Mouse (Mus musculus) right cerebral cortex, postnatal 14 days (tissue): ENCODE measurements around the gene Gls.
A peak's percentile ranks its signal among the peaks of the same experiment; 100 is the strongest.

Experiments
- DNase-seq: peaks from one replicate; pipeline ENCODE4 v3.0.0; 2022

Gls gene

GRCm38 (mm10) chr1:52152936-52153335 lies 80.1 kb downstream of the Gls start:
- no peak for DNase-seq

GRCm38 (mm10) chr1:52152369-52152768 lies 80.7 kb downstream of the Gls start:
- DNase-seq: no peak

GRCm38 (mm10) chr1:52151166-52151565 lies 81.9 kb downstream of the Gls start:
- no peak for DNase-seq

- no peak for DNase-seq
These were observed 82.4 kb downstream of the Gls start for GRCm38 (mm10) chr1:52150676-52151075.

- peak; percentile 51 for DNase-seq
These were observed 83.1 kb downstream of the Gls start for GRCm38 (mm10) chr1:52149934-52150346.

- no peak for DNase-seq
These were observed 84.3 kb downstream of the Gls start for GRCm38 (mm10) chr1:52148696-52149095.

- no peak for DNase-seq
These were observed 84.9 kb downstream of the Gls start for GRCm38 (mm10) chr1:52148178-52148577.

- DNase-seq: no peak
These were observed 85.6 kb downstream of the Gls start for GRCm38 (mm10) chr1:52147431-52147830.

- peak; percentile 61 for DNase-seq
These were observed 86.6 kb downstream of the Gls start for GRCm38 (mm10) chr1:52146214-52146970.

- no peak for DNase-seq
These were observed 88.1 kb downstream of the Gls start for GRCm38 (mm10) chr1:52144907-52145306.

- DNase-seq: no peak
These were observed 89.4 kb downstream of the Gls start for GRCm38 (mm10) chr1:52143596-52144156.

- no peak for DNase-seq
These were observed 89.8 kb downstream of the Gls start for GRCm38 (mm10) chr1:52143191-52143590.

- DNase-seq: no peak
These were observed 90.9 kb downstream of the Gls start for GRCm38 (mm10) chr1:52142117-52142516.

GRCm38 (mm10) chr1:52141482-52141881 lies 91.5 kb downstream of the Gls start:
- DNase-seq: no peak

GRCm38 (mm10) chr1:52140534-52140933 lies 92.5 kb downstream of the Gls start:
- no peak for DNase-seq

- DNase-seq: no peak
These were observed 95.7 kb downstream of the Gls start for GRCm38 (mm10) chr1:52137292-52137691.

GRCm38 (mm10) chr1:52133254-52133653 lies 99.8 kb downstream of the Gls start:
- no peak for DNase-seq

GRCm38 (mm10) chr1:52131787-52132377 lies 101.2 kb downstream of the Gls start:
- no peak for DNase-seq

GRCm38 (mm10) chr1:52129794-52130193 lies 103.2 kb downstream of the Gls start:
- no peak for DNase-seq

- DNase-seq: no peak
These were observed 105.7 kb downstream of the Gls start for GRCm38 (mm10) chr1:52127350-52127749.

GRCm38 (mm10) chr1:52124818-52125217 lies 108.2 kb downstream of the Gls start:
- no peak for DNase-seq

GRCm38 (mm10) chr1:52121052-52121451 lies 112.0 kb downstream of the Gls start:
- DNase-seq: no peak

- no peak for DNase-seq
These were observed 112.8 kb downstream of the Gls start for GRCm38 (mm10) chr1:52120191-52120590.

- no peak for DNase-seq
These were observed 113.3 kb downstream of the Gls start for GRCm38 (mm10) chr1:52119691-52120090.
